8 mouse cellular contexts compared by ENCODE assay signal in the genomic region with DNA sequence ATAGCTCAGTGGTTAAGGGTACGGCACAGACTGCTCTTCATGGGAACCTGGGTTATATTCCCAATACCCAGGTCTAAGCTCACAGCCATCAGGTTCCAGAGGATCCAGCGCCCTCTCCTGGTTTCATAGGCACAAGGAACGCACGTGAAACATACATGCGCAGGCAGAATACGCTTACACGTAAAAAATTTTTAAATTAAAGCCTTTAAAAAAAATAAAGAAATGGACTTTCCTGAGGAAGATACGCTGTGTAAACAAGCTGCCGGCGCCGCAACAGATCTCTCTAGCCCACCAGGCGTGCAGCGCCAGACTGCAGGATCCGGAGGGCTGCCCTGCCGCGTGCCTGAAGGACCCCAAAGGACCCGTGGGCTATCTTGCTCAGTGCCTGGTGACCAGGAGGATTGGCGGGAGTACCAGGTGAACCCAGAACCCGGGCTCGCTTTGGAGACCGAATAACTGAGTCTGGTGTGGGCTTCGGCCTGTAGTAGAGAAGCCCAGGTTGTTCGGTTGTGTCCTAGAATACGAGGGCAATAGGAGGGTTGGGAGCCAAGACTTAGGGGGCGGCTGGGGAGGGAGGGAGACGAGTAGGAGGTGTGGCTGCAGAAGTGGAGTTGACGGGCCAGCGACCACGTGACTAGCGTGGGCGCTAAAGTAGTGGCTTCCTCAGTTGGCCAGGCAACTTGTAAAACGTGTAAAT. TPM values are rescaled to one million over a fixed set of nuclear protein-coding genes. Genes with fewer than 3 reads are reported as not detected.
DNase-seq lines count a peak whose midpoint lies in the region; ATAC-seq and TF ChIP-seq lines count a peak whose summit lies in the region.

Gene Nme6 (plus strand): TSS at position 359 of the 697 bp plus-strand sequence.

- ATAC-seq in forebrain, embryonic 12.5 days (ENCODE audit: low FRiP score): peak; percentile 98
- peak; percentile 94 for ATAC-seq in heart, postnatal 0 days (ENCODE audit: insufficient read depth, low read depth)
- ATAC-seq in liver, embryonic 16.5 days (ENCODE audit: low read depth): peak; percentile 95
- peak; percentile 98 for ATAC-seq in neural tube, embryonic 13.5 days (ENCODE audit: low read depth)

- H3K27me3 ChIP-seq in CH12.LX (replicated peaks): no peaks in the 10 kb centered on the region
- no peaks in the 10 kb centered on the region for H3K27me3 ChIP-seq in forebrain, embryonic 12.5 days
- H3K27me3 ChIP-seq in heart, postnatal 0 days (ENCODE audit: control insufficient read depth, insufficient read depth, low read length): no peaks in the 10 kb centered on the region
- H3K27me3 ChIP-seq in liver, embryonic 16.5 days (ENCODE audit: control insufficient read depth, insufficient read depth, low read depth, low read length): no peaks in the 10 kb centered on the region
- H3K27me3 ChIP-seq in neural tube, embryonic 13.5 days: no peaks in the 10 kb centered on the region
- H3K27me3 ChIP-seq in testis, adult 2 months (ENCODE audit: control insufficient read depth, insufficient read depth, low read length): no peaks in the 10 kb centered on the region

- H3K4me1 ChIP-seq in CH12.LX (ENCODE audit: control insufficient read depth in 1 of 2, insufficient read depth in 2 of 2): peaks cover 0 to 15% of the 10 kb centered on the region in 2 experiments; a peak in 2 of 4 replicates
- peaks cover 12% of the 10 kb centered on the region for H3K4me1 ChIP-seq in forebrain, embryonic 12.5 days
- peaks cover 6% of the 10 kb centered on the region for H3K4me1 ChIP-seq in heart, postnatal 0 days (ENCODE audit: control insufficient read depth, insufficient read depth)
- H3K4me1 ChIP-seq in liver, embryonic 16.5 days (ENCODE audit: control insufficient read depth, low read depth, low read length): peaks cover 6% of the 10 kb centered on the region; the same call in 1 of the 2 replicates
- peaks cover 11% of the 10 kb centered on the region for H3K4me1 ChIP-seq in neural tube, embryonic 13.5 days (replicated peaks)
- peaks cover 4% of the 10 kb centered on the region for H3K4me1 ChIP-seq in testis, adult 2 months (ENCODE audit: control insufficient read depth, insufficient read depth, low read length)

- dilution Hi-C loops in CH12.LX (cut with MboI; ENCODE audit: extremely low pct_ligation_motif_present, extremely low pct_unique_long_range_greater_than_20kb, low sequenced_read_pairs): no loop called here

- in situ Hi-C loops in CH12.LX (cut with MboI; ENCODE audit: low pct_ligation_motif_present, low pct_unique_long_range_greater_than_20kb, low sequenced_read_pairs): no loop called here

- TF ChIP-seq RAD21 in CH12.LX (IDR thresholded peaks at IDR 0.05; ENCODE audit: low read depth, low read length): peak; percentile 46

- TF ChIP-seq EP300 in CH12.LX (IDR thresholded peaks at IDR 0.05; ENCODE audit: low read length): no peak
- TF ChIP-seq EP300 in heart, postnatal 0 days (IDR thresholded peaks at IDR 0.05; ENCODE audit: low read depth): no peak

- peak within 1 kb of the TSS; percentile 59; the same call in 1 of the 2 replicates for H3K27ac ChIP-seq in CH12.LX (ENCODE audit: insufficient read depth, low read depth)
- peak within 1 kb of the TSS; percentile 68; the same call in 1 of the 2 replicates for H3K27ac ChIP-seq in forebrain, embryonic 12.5 days
- peak within 1 kb of the TSS; percentile 64 for H3K27ac ChIP-seq in heart, postnatal 0 days (ENCODE audit: low read depth)
- H3K27ac ChIP-seq in liver, embryonic 16.5 days (ENCODE audit: low read length): peak within 1 kb of the TSS; percentile 77
- peak within 1 kb of the TSS; percentile 85 for H3K27ac ChIP-seq in neural tube, embryonic 13.5 days (replicated peaks)
- H3K27ac ChIP-seq in testis, adult 2 months (ENCODE audit: control insufficient read depth, insufficient read depth, low read depth, low read length): peak within 1 kb of the TSS; percentile 82

- peaks cover 16 to 33% of the 10 kb centered on the region in 2 experiments for H3K36me3 ChIP-seq in CH12.LX (replicated peaks in 1 of 2; ENCODE audit: control insufficient read depth in 1 of 2, insufficient read depth in 1 of 2, low read length in 1 of 2)
- H3K36me3 ChIP-seq in forebrain, embryonic 12.5 days (replicated peaks): peaks cover 12% of the 10 kb centered on the region
- H3K36me3 ChIP-seq in heart, postnatal 0 days (replicated peaks; ENCODE audit: control insufficient read depth, insufficient read depth, low read length): 0 out of 2 replicates have a peak, but pooled peaks cover 12% of the 10 kb centered on the region
- no peaks in the 10 kb centered on the region for H3K36me3 ChIP-seq in liver, embryonic 16.5 days (ENCODE audit: control insufficient read depth, insufficient read depth)
- H3K36me3 ChIP-seq in neural tube, embryonic 13.5 days: peaks cover 25% of the 10 kb centered on the region
- no peaks in the 10 kb centered on the region for H3K36me3 ChIP-seq in testis, adult 2 months (ENCODE audit: control insufficient read depth, insufficient read depth, low read length)

- no peaks in the 10 kb centered on the region for H3K9me3 ChIP-seq in CH12.LX (replicated peaks; ENCODE audit: low read length)
- no peaks in the 10 kb centered on the region for H3K9me3 ChIP-seq in forebrain, embryonic 12.5 days
- H3K9me3 ChIP-seq in heart, postnatal 0 days (replicated peaks; ENCODE audit: control insufficient read depth, low read length): no peaks in the 10 kb centered on the region
- no peaks in the 10 kb centered on the region for H3K9me3 ChIP-seq in liver, embryonic 16.5 days (replicated peaks; ENCODE audit: control insufficient read depth, low read length)
- H3K9me3 ChIP-seq in neural tube, embryonic 13.5 days: no peaks in the 10 kb centered on the region

- TF ChIP-seq CTCF in CH12.LX (conservative IDR thresholded peaks at IDR 0.05 in 1 of 2, IDR thresholded peaks at IDR 0.05 in 1 of 2; ENCODE audit: low read depth in 2 of 2, low read length in 2 of 2): peak; percentile 24 to 81
- TF ChIP-seq CTCF in heart, postnatal 0 days (IDR thresholded peaks at IDR 0.05; ENCODE audit: low read depth): peak; percentile 74
- peak; percentile 49; the same call in 1 of the 2 replicates for TF ChIP-seq CTCF in testis, adult 2 months (IDR thresholded peaks at IDR 0.05; ENCODE audit: control insufficient read depth, insufficient read depth, insufficient replicate concordance, low read depth, low read length)

- H3K9ac ChIP-seq in CH12.LX (ENCODE audit: insufficient read depth, low read depth): peak within 1 kb of the TSS; percentile 88
- peak within 1 kb of the TSS; percentile 71 for H3K9ac ChIP-seq in forebrain, embryonic 12.5 days
- H3K9ac ChIP-seq in heart, postnatal 0 days (replicated peaks; ENCODE audit: low read depth, low read length): peak within 1 kb of the TSS; percentile 59
- peak within 1 kb of the TSS; percentile 76 for H3K9ac ChIP-seq in liver, embryonic 16.5 days (ENCODE audit: low read depth, low read length)
- H3K9ac ChIP-seq in neural tube, embryonic 13.5 days: peak within 1 kb of the TSS; percentile 79

- under 1% methylated on average over 32 of the region's 32 CpGs for WGBS in forebrain, embryonic 12.5 days
- under 1% methylated on average over 32 of the region's 32 CpGs for WGBS in heart, postnatal 0 days
- under 1% methylated on average over 32 of the region's 32 CpGs for WGBS in liver, embryonic 16.5 days (ENCODE audit: insufficient replicate concordance)
- under 1% methylated on average over 32 of the region's 32 CpGs for WGBS in neural tube, embryonic 13.5 days

- peak; percentile 84 for DNase-seq in CH12.LX (ENCODE audit: extremely low read depth)
- peak; percentile 82 for DNase-seq in c-Kit-positive CD71-positive TER-119-negative erythroid progenitor cells, embryonic 14.5 days (ENCODE audit: low read depth)
- peak; percentile 83 for DNase-seq in heart, postnatal 0 days (ENCODE audit: low spot score)
- DNase-seq in kidney, postnatal 4 days: peak; percentile 93 to 94

- peak; percentile 96 for TF ChIP-seq POLR2A in CH12.LX (IDR thresholded peaks at IDR 0.05; ENCODE audit: low read depth, low read length)
- peak; percentile 68 for TF ChIP-seq POLR2A in testis, adult 2 months (IDR thresholded peaks at IDR 0.05; ENCODE audit: control insufficient read depth, low read depth, low read length)

- peak within 1 kb of the TSS; percentile 62 to 89 (median 67) for H3K4me3 ChIP-seq in CH12.LX (replicated peaks in 1 of 3; ENCODE audit: low read depth in 2 of 3, low read length in 2 of 3, poor library complexity in 1 of 3)
- peak within 1 kb of the TSS; percentile 62 for H3K4me3 ChIP-seq in forebrain, embryonic 12.5 days (replicated peaks)
- peak within 1 kb of the TSS; percentile 63 for H3K4me3 ChIP-seq in heart, postnatal 0 days (ENCODE audit: low read depth, low read length)
- H3K4me3 ChIP-seq in liver, embryonic 16.5 days (ENCODE audit: low read depth, low read length): peak within 1 kb of the TSS; percentile 79
- peak within 1 kb of the TSS; percentile 67 for H3K4me3 ChIP-seq in neural tube, embryonic 13.5 days
- peak within 1 kb of the TSS; percentile 97 for H3K4me3 ChIP-seq in testis, adult 2 months (ENCODE audit: control insufficient read depth, low read depth, low read length)

- no peaks in the 10 kb centered on the region for H3K79me2 ChIP-seq in CH12.LX (replicated peaks; ENCODE audit: control insufficient read depth, extremely low read depth, insufficient read depth, poor library complexity, severe bottlenecking)

- H3K4me2 ChIP-seq in CH12.LX (ENCODE audit: insufficient read depth, low read depth, poor library complexity, severe bottlenecking): peak within 1 kb of the TSS; percentile 90
- peak within 1 kb of the TSS; percentile 88 for H3K4me2 ChIP-seq in forebrain, embryonic 12.5 days
- peak within 1 kb of the TSS; percentile 91 for H3K4me2 ChIP-seq in heart, postnatal 0 days (ENCODE audit: low read depth, low read length)
- peak within 1 kb of the TSS; percentile 87 for H3K4me2 ChIP-seq in liver, embryonic 16.5 days (ENCODE audit: low read depth, low read length)
- H3K4me2 ChIP-seq in neural tube, embryonic 13.5 days: peak within 1 kb of the TSS; percentile 93

TF ChIP-seq in CH12.LX, 34 proteins besides CTCF, POLR2A, EP300 and RAD21 (continues in another document):
- no peak for TF ChIP-seq ZKSCAN1 (IDR thresholded peaks at IDR 0.05; ENCODE audit: borderline replicate concordance, low read depth, low read length)
- peak; percentile 88 for TF ChIP-seq USF1 (IDR thresholded peaks at IDR 0.05; ENCODE audit: low read depth, low read length)
- peak; percentile 33 for TF ChIP-seq ELF1 (IDR thresholded peaks at IDR 0.05; ENCODE audit: low read depth, low read length)
- TF ChIP-seq CHD2 (IDR thresholded peaks at IDR 0.05; ENCODE audit: low read length): no peak

RNA-seq across cellular contexts. Expression of gene Nme6, which starts in this region (rescaled TPM):
- total RNA-seq in CH12.LX (2012; rRNA removed): 73.1 and 94.1 TPM in 2 replicates
- total RNA-seq in CH12.LX (2014; rRNA removed): 98.9 and 110 TPM in 2 replicates
- 65.0 and 76.2 TPM in 2 replicates for polyA plus RNA-seq in CH12.LX (2012; ENCODE audit: insufficient read length, low read depth)
- polyA plus RNA-seq in forebrain, embryonic 12.5 days (2016; fragmentation: Nextera tagmentation; extraction: Ambion mirVana): 82.0 and 89.8 TPM in 2 replicates
- total RNA-seq in heart, postnatal 0 days (2014; rRNA removed; ENCODE audit: low replicate concordance): 30.4 and 37.3 TPM in 2 replicates
- 42.2 and 48.2 TPM in 2 replicates for polyA plus RNA-seq in heart, postnatal 0 days (2015; fragmentation: Nextera tagmentation; extraction: Ambion mirVana)
- polyA plus RNA-seq in liver, embryonic 16.5 days (2015; fragmentation: Nextera tagmentation; extraction: Ambion mirVana): 51.0 and 54.7 TPM in 2 replicates
- 56.0 and 58.9 TPM in 2 replicates for polyA plus RNA-seq in neural tube, embryonic 13.5 days (2015; fragmentation: Nextera tagmentation; extraction: Ambion mirVana)
- polyA plus RNA-seq in testis, adult 2 months (2012; rRNA removed): 159 and 176 TPM in 2 replicates

Comparison
In these comparisons a context has a peak if more than half of its experiments do, and no peak if none do; other contexts are left out.
1. Peak in every context shown above with its lines: DNase-seq, ATAC-seq, H3K4me3 ChIP-seq and H3K27ac ChIP-seq.